Mouse (Mus musculus) liver, embryonic 15.5 days (tissue): ENCODE data around the gene Dpy30. TPM values are rescaled to one million over a fixed set of nuclear protein-coding genes. Genes with fewer than 3 reads are reported as not detected.
A peak's percentile ranks its signal among the peaks of the same experiment; 100 is the strongest.

ENCODE experiments used
- ATAC-seq: fragments of 200-750 bp; cut with Nextera tagmentation; 2 replicates; pipeline ENCODE4 v1.8.0; 2017; ENCODE audit warnings: moderate number of reproducible peaks, mild to moderate bottlenecking, moderate library complexity; ENCODE audit not compliant: insufficient read depth
- H3K27ac ChIP-seq: fragments of 300-500 bp; sonication (generic); replicated peaks from 2 replicates; pipeline ENCODE4 v1.5.1; 2015; ENCODE audit warnings: mild to moderate bottlenecking, inconsistent platforms
- H3K27me3 ChIP-seq: fragments of 300-500 bp; sonication (generic); 2 replicates; pipeline ENCODE4 v1.6.1; 2015; ENCODE audit warnings: mild to moderate bottlenecking, inconsistent platforms
- H3K36me3 ChIP-seq: fragments of 300-500 bp; sonication (generic); replicated peaks from 2 replicates; pipeline ENCODE4 v1.6.1; 2015; ENCODE audit warnings: moderate library complexity, mild to moderate bottlenecking, inconsistent platforms
- H3K4me1 ChIP-seq: fragments of 300-500 bp; sonication (generic); replicated peaks from 2 replicates; pipeline ENCODE4 v1.6.1; 2015; ENCODE audit warnings: inconsistent platforms
- H3K4me2 ChIP-seq: fragments of 300-500 bp; sonication (generic); 2 replicates; pipeline ENCODE4 v1.6.1; 2015; ENCODE audit warnings: moderate library complexity, mild to moderate bottlenecking, inconsistent platforms
- H3K4me3 ChIP-seq: fragments of 300-500 bp; sonication (generic); replicated peaks from 2 replicates; pipeline ENCODE4 v1.5.1; 2015; ENCODE audit warnings: mild to moderate bottlenecking, inconsistent platforms
- H3K9ac ChIP-seq: fragments of 300-500 bp; sonication (generic); 2 replicates; pipeline ENCODE4 v1.6.1; 2015; ENCODE audit warnings: moderate library complexity, mild to moderate bottlenecking, inconsistent platforms
- H3K9me3 ChIP-seq: fragments of 300-500 bp; sonication (generic); replicated peaks from 2 replicates; pipeline ENCODE4 v1.6.1; 2016; ENCODE audit warnings: inconsistent platforms
- WGBS: fragments of 180-500 bp; shearing (Covaris S2); methylation state at CpG from one replicate; pipeline ENCODE4 v1.1.7; 2015; ENCODE audit warnings: mixed read lengths; ENCODE audit not compliant: insufficient replicate concordance; 5-methylcytosine and 5-hydroxymethylcytosine counted together
- polyA plus RNA-seq: library from polyadenylated mRNA; unstranded; fragments of >200 nt; fragmentation: Nextera tagmentation; extraction: Ambion mirVana; gene quantifications from 2 replicates; pipeline ENCODE4 v1.2.1, GENCODE M21; 2015

The Dpy30 gene
- polyA plus RNA-seq, 1 experiment from 2014 or later, result 119 TPM

GRCm38 (mm10) chr17:74274471-74274870, 49.3 kb downstream of the Dpy30 start:
- Histone ChIP-seq H3K36me3 (peaks cover 3% of the 10 kb centered on the region), H3K27me3 (no peaks in the 10 kb centered on the region), H3K4me3 (no peak overlapping the region), H3K9me3 (no peaks in the 10 kb centered on the region), H3K27ac (no peak overlapping the region), H3K4me2 (no peak overlapping the region), H3K4me1 (peaks cover 66% of the 10 kb centered on the region), H3K9ac (no peak overlapping the region)
- WGBS, result 44% methylated on average over 3 of the region's 3 CpGs
- no peak for ATAC-seq

GRCm38 (mm10) chr17:74272683-74273205, 51.0 kb downstream of the Dpy30 start:
- Histone ChIP-seq H3K27ac (peak overlapping the region; percentile 26), H3K27me3 (no peaks in the 10 kb centered on the region), H3K9me3 (peaks cover 5% of the 10 kb centered on the region; the same call in 1 of the 2 replicates), H3K9ac (no peak overlapping the region), H3K36me3 (peaks cover 20% of the 10 kb centered on the region), H3K4me2 (peak overlapping the region; percentile 31), H3K4me3 (no peak overlapping the region), H3K4me1 (peaks cover 68% of the 10 kb centered on the region)
- ATAC-seq, result no peak
- WGBS, result 53% methylated on average over 16 of the region's 16 CpGs

- peaks cover 5% of the 10 kb centered on the region; the same call in 1 of the 2 replicates for H3K9me3 ChIP-seq
- H3K27me3 ChIP-seq, result no peaks in the 10 kb centered on the region
- ATAC-seq, result no peak
- no peak overlapping the region for H3K9ac ChIP-seq
- H3K4me3 ChIP-seq, result no peak overlapping the region
- 38% methylated on average over 3 of the region's 3 CpGs for WGBS
- peaks cover 21% of the 10 kb centered on the region for H3K36me3 ChIP-seq
- H3K4me1 ChIP-seq, result peaks cover 75% of the 10 kb centered on the region
- no peak overlapping the region for H3K4me2 ChIP-seq
- H3K27ac ChIP-seq, result peak overlapping the region; percentile 26
Observed at GRCm38 (mm10) chr17:74271541-74272268, 52.0 kb downstream of the Dpy30 start.

- 53% methylated on average over 2 of the region's 2 CpGs for WGBS
- H3K4me3 ChIP-seq, result no peak overlapping the region
- no peak for ATAC-seq
- peaks cover 5% of the 10 kb centered on the region; the same call in 1 of the 2 replicates for H3K9me3 ChIP-seq
- peaks cover 85% of the 10 kb centered on the region for H3K4me1 ChIP-seq
- no peak overlapping the region for H3K4me2 ChIP-seq
- H3K9ac ChIP-seq, result no peak overlapping the region
- H3K27ac ChIP-seq, result no peak overlapping the region
- peaks cover 21% of the 10 kb centered on the region for H3K36me3 ChIP-seq
- no peaks in the 10 kb centered on the region for H3K27me3 ChIP-seq
Observed at GRCm38 (mm10) chr17:74270205-74270604, 53.5 kb downstream of the Dpy30 start.

GRCm38 (mm10) chr17:74267415-74268180, 56.1 kb downstream of the Dpy30 start:
- no peak overlapping the region for H3K4me3 ChIP-seq
- peak; percentile 94 for ATAC-seq
- WGBS, result 45% methylated on average over 11 of the region's 11 CpGs
- peak overlapping the region; percentile 82 for H3K27ac ChIP-seq
- H3K27me3 ChIP-seq, result no peaks in the 10 kb centered on the region
- no peak overlapping the region for H3K9ac ChIP-seq
- peaks cover 89% of the 10 kb centered on the region for H3K4me1 ChIP-seq
- H3K36me3 ChIP-seq, result peaks cover 21% of the 10 kb centered on the region
- H3K9me3 ChIP-seq, result peaks cover 5% of the 10 kb centered on the region; the same call in 1 of the 2 replicates
- peak overlapping the region; percentile 27 for H3K4me2 ChIP-seq

- WGBS, result 32% methylated on average over 1 of the region's 1 CpGs
- H3K4me1 ChIP-seq, result peaks cover 77% of the 10 kb centered on the region
- peaks cover 5% of the 10 kb centered on the region; the same call in 1 of the 2 replicates for H3K9me3 ChIP-seq
Observed at GRCm38 (mm10) chr17:74265636-74266035, 58.1 kb downstream of the Dpy30 start.

GRCm38 (mm10) chr17:74265156-74265505, 58.6 kb downstream of the Dpy30 start:
- Histone ChIP-seq H3K4me2 (no peak overlapping the region), H3K9me3 (peaks cover 5% of the 10 kb centered on the region; the same call in 1 of the 2 replicates), H3K4me1 (peaks cover 76% of the 10 kb centered on the region), H3K4me3 (no peak overlapping the region), H3K36me3 (peaks cover 21% of the 10 kb centered on the region), H3K27ac (peak overlapping the region; percentile 48; the same call in 1 of the 2 replicates), H3K27me3 (no peaks in the 10 kb centered on the region), H3K9ac (no peak overlapping the region)
- ATAC-seq, result no peak
- 47% methylated on average over 5 of the region's 5 CpGs for WGBS

More at GRCm38 (mm10) chr17:74265636-74266035, 58.1 kb downstream of the Dpy30 start:
- peaks cover 21% of the 10 kb centered on the region for H3K36me3 ChIP-seq
- no peak overlapping the region for H3K9ac ChIP-seq
- H3K4me3 ChIP-seq, result no peak overlapping the region
- no peak overlapping the region for H3K4me2 ChIP-seq
- H3K27me3 ChIP-seq, result no peaks in the 10 kb centered on the region
- ATAC-seq, result no peak
- 0 out of 2 replicates have a peak overlapping the region, but pooled peaks have one; percentile 48 for H3K27ac ChIP-seq

- Histone ChIP-seq H3K36me3 (peaks cover 19% of the 10 kb centered on the region), H3K4me2 (no peak overlapping the region), H3K9me3 (peaks cover 5% of the 10 kb centered on the region; the same call in 1 of the 2 replicates), H3K27me3 (no peaks in the 10 kb centered on the region), H3K4me3 (no peak overlapping the region), H3K4me1 (peaks cover 74% of the 10 kb centered on the region), H3K27ac (peak overlapping the region; percentile 48; the same call in 1 of the 2 replicates), H3K9ac (no peak overlapping the region)
- no peak for ATAC-seq
- 69% methylated on average over 3 of the region's 3 CpGs for WGBS
Observed at GRCm38 (mm10) chr17:74264333-74265155, 59.2 kb downstream of the Dpy30 start.

GRCm38 (mm10) chr17:74262415-74262814, 61.3 kb downstream of the Dpy30 start:
- Histone ChIP-seq H3K4me2 (no peak overlapping the region), H3K36me3 (peaks cover 9% of the 10 kb centered on the region), H3K27me3 (no peaks in the 10 kb centered on the region), H3K4me1 (peaks cover 66% of the 10 kb centered on the region), H3K9ac (no peak overlapping the region), H3K4me3 (no peak overlapping the region), H3K27ac (no peak overlapping the region), H3K9me3 (no peaks in the 10 kb centered on the region)
- ATAC-seq, result no peak
- 78% methylated on average over 3 of the region's 3 CpGs for WGBS
